ENCODE assay signal across 8 mouse cellular contexts in the genomic region with DNA sequence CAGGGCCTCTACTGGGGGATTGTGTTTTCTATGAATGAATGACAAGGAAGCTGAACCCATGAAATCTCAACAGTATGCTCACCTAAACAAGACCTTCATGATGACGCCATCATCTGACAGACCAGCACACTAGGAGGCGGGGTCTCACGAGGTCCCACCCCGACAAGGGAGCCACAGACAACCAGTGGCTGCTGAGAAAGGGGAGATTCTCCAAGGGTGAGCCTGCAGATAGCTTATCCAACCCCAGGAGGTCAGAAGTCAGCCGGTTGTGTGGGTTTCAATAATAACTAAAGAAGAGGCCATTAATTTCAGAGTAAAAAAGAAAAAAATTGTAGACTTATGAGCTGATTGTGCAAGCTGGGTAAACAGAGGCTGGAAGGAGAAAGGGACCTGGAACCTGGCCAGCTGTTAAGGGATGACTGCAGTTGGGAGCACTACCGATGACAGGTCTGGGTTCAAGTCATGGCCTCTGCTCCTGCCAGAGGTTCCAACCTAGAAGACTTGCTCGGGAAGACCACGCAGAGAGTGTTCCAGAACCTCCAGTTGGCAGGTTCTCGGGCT.
DNase-seq lines count a peak whose midpoint lies in the region; ATAC-seq and TF ChIP-seq lines count a peak whose summit lies in the region.

No protein-coding gene starts in this region.

- no peak for TF ChIP-seq CTCF in small intestine, adult 2 months (IDR thresholded peaks at IDR 0.05; ENCODE audit: extremely low read depth, insufficient read length, insufficient replicate concordance, low read depth, low read length)

- peaks cover 71% of the 10 kb centered on the region for H3K4me1 ChIP-seq in hindbrain, embryonic 15.5 days (replicated peaks)
- peaks cover 30% of the 10 kb centered on the region for H3K4me1 ChIP-seq in small intestine, adult 2 months (ENCODE audit: control insufficient read depth, insufficient read depth, insufficient read length, low read length)

- no peak overlapping the region for H3K9ac ChIP-seq in hindbrain, embryonic 15.5 days

- no peak for TF ChIP-seq POLR2A in small intestine, adult 2 months (IDR thresholded peaks at IDR 0.05; ENCODE audit: low read depth, low read length)

- H3K36me3 ChIP-seq in hindbrain, embryonic 15.5 days = no peaks in the 10 kb centered on the region
- no peaks in the 10 kb centered on the region for H3K36me3 ChIP-seq in small intestine, adult 2 months (ENCODE audit: control insufficient read depth, insufficient read depth, low read length)

- WGBS in hindbrain, embryonic 15.5 days = 57% methylated on average over 9 of the region's 9 CpGs
- WGBS in small intestine, adult 2 months = 55% methylated on average over 9 of the region's 9 CpGs

- H3K9me3 ChIP-seq in hindbrain, embryonic 15.5 days = no peaks in the 10 kb centered on the region

- no peak for ATAC-seq in hindbrain, embryonic 15.5 days (ENCODE audit: low FRiP score, low read depth)

- DNase-seq in adrenal gland, postnatal 14 days = peak; percentile 22
- no peak for DNase-seq in adrenal gland, postnatal 4 days (ENCODE audit: low spot score in 2 of 2)
- peak; percentile 21 for DNase-seq in urinary bladder, adult 2 months (ENCODE audit: low spot score)
- no peak for DNase-seq in urinary bladder, postnatal 25 days (ENCODE audit: low spot score)
- DNase-seq in T-cell, adult 2 months (ENCODE audit: low spot score) = no peak
- no peak for DNase-seq in spleen, adult 18-20 months

- no peaks in the 10 kb centered on the region for H3K27me3 ChIP-seq in hindbrain, embryonic 15.5 days
- no peaks in the 10 kb centered on the region for H3K27me3 ChIP-seq in small intestine, adult 2 months (ENCODE audit: control insufficient read depth, insufficient read depth, low read length)

- H3K4me3 ChIP-seq in hindbrain, embryonic 15.5 days = no peak overlapping the region
- H3K4me3 ChIP-seq in small intestine, adult 2 months (ENCODE audit: low read depth, low read length) = no peak overlapping the region

- H3K27ac ChIP-seq in hindbrain, embryonic 15.5 days (replicated peaks) = peak overlapping the region; percentile 88
- peak overlapping the region; percentile 91 for H3K27ac ChIP-seq in small intestine, adult 2 months (ENCODE audit: insufficient read depth, low read depth, low read length)

- no peak overlapping the region for H3K4me2 ChIP-seq in hindbrain, embryonic 15.5 days

Comparison
In these comparisons a context has a peak if more than half of its experiments do, and no peak if none do; other contexts are left out.
1. DNase-seq: peak in adrenal gland, postnatal 14 days (single experiment) and urinary bladder, adult 2 months (single experiment); none in adrenal gland, postnatal 4 days (0 of 2), urinary bladder, postnatal 25 days (single experiment), T-cell, adult 2 months (single experiment) and spleen, adult 18-20 months (0 of 2).